Mouse (Mus musculus) E14TG2a.4 (cell line): ENCODE measurements around the gene Galnt7.

Experiments used
- H3K27me3 ChIP-seq: 2 replicates; pipeline ENCODE4 v1.6.1; 2014; ENCODE audit warnings: low read length, control low read depth; ENCODE audit not compliant: insufficient read depth
- H3K36me3 ChIP-seq: 2 replicates; pipeline ENCODE4 v1.6.1; 2014; ENCODE audit warnings: low read length, control low read depth; ENCODE audit not compliant: insufficient read depth
- H3K4me1 ChIP-seq: replicated peaks from 2 replicates; pipeline ENCODE4 v1.6.1; 2014; ENCODE audit warnings: low read depth, low read length, control low read depth
- H3K4me3 ChIP-seq: replicated peaks from 2 replicates; pipeline ENCODE4 v1.5.1; 2014; ENCODE audit warnings: mild to moderate bottlenecking, low read length
- H3K9me3 ChIP-seq: 2 replicates; pipeline ENCODE4 v1.6.1; 2014; ENCODE audit warnings: low read length, control low read depth
- CTCF ChIP-seq: conservative IDR thresholded peaks from 2 replicates; pipeline ENCODE4 v1.5.1; 2014; ENCODE audit warnings: low read length
- NANOG ChIP-seq: IDR thresholded peaks from 2 replicates; pipeline ENCODE4 v1.6.1; 2014; ENCODE audit warnings: borderline replicate concordance, low read length, mixed read lengths
- POU5F1 ChIP-seq: IDR thresholded peaks from 2 replicates; pipeline ENCODE4 v1.6.1; 2014; ENCODE audit warnings: low read length, borderline replicate concordance

Galnt7 gene

DNA sequence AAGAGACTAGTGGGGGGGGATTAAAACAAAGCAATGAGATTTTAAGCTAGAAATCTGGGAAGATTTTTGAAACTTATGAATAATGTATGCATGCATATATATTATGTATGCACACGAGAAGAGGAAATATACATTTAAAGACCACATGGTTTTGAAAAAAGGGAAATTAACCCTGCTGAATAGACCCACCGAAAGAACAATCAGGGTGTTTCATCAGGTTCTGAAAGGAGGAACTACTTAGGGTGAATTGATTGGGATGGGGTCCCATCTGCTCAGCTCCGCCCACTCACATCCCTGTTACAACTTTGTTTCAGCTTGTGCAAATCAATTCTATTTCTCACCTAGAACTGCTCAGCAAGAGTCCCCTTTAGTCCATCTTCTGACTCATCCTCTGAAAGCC, 57.0 kb downstream of the Galnt7 start:
- H3K9me3 ChIP-seq, result no peaks in the 10 kb centered on the region
- TF ChIP-seq CTCF (no peak), NANOG (no peak), POU5F1 (no peak)
- H3K4me3 ChIP-seq, result no peak overlapping the region
- H3K36me3 ChIP-seq, result no peaks in the 10 kb centered on the region
- peaks cover 54% of the 10 kb centered on the region for H3K4me1 ChIP-seq
- no peaks in the 10 kb centered on the region for H3K27me3 ChIP-seq

DNA sequence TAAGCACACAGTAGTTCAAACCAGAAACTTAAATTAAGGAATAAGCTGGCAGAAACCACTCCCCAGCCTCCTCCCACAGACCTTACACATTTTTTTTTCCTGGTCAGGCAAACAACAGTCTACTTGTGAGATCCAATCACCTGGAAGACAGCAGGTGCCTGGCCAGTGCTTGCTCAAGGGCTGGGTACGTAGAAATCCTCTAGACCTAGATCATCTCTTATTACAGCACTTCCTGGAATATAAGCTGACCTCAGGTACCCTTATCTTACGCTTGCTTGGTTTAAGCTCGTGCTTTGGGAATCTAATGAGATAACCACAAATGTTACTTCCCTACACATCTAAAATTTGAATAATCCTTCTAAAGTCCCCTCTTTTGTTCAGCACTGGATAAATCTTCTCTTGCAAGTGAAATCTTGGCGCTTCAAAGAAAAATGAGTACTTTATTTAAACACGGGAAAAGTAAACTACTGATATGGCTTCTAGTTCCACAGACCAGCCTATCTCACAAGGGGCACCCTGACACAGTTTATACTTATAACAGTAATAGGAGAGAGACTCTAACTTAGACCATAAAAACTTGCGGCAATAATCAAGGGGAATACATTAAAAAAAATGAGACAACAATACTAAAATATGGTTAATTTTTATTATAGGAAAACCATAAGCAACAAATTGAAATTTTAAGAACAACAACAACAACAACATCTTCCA, 58.5 kb downstream of the Galnt7 start:
- no peaks in the 10 kb centered on the region for H3K36me3 ChIP-seq
- H3K4me3 ChIP-seq, result no peak overlapping the region
- TF ChIP-seq CTCF, result no peak
- TF ChIP-seq POU5F1, result no peak
- no peak for TF ChIP-seq NANOG
- H3K4me1 ChIP-seq, result peaks cover 46% of the 10 kb centered on the region
- no peaks in the 10 kb centered on the region for H3K9me3 ChIP-seq
- no peaks in the 10 kb centered on the region for H3K27me3 ChIP-seq

DNA sequence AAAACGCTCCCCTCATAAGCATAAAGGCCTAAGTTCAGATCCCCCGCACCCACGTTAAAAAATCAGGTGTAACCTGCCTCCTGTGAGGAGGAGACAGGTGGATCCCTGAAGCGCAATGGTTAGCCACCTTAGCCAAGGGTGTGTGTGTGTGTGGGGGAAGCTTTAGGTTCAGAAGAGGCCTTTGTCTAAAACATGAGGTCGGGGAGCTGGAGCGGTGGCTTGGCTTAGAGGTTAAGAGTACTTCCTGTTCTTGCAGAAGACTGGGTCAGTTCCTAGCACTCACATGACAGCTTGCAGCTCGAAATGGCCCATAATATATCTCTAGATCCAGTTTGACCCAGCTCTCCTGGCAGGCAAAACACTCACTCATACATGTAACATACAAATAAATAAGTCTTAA, 60.2 kb downstream of the Galnt7 start:
- no peak for TF ChIP-seq NANOG
- no peak for TF ChIP-seq POU5F1
- no peak for TF ChIP-seq CTCF
- H3K27me3 ChIP-seq, result no peaks in the 10 kb centered on the region
- H3K36me3 ChIP-seq, result no peaks in the 10 kb centered on the region
- H3K4me1 ChIP-seq, result peaks cover 55% of the 10 kb centered on the region
- no peaks in the 10 kb centered on the region for H3K9me3 ChIP-seq
- H3K4me3 ChIP-seq, result 0 out of 2 replicates have a peak overlapping the region, but pooled peaks have one; percentile 23

DNA sequence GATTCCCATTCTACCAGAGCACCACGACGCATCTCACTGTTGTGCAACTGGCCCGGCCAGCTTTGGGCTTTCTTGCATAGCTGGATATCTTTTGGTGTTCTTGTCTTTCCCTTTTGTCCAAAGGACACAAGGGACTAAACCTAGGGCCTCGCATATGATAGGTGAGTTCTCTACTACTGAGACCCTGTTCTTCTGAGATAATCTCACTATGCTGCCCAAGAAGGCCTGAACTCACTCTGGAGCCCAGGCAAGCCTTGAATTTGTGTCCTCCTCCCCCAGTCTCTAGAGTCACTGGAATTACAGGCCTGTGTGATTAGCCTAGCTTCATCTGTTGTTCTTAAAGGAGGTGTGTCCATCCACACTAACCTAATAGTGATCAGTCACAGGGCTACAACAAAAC, 61.2 kb downstream of the Galnt7 start:
- Histone ChIP-seq H3K4me1 (peaks cover 58% of the 10 kb centered on the region), H3K9me3 (no peaks in the 10 kb centered on the region), H3K36me3 (no peaks in the 10 kb centered on the region), H3K4me3 (no peak overlapping the region), H3K27me3 (no peaks in the 10 kb centered on the region)
- TF ChIP-seq CTCF (no peak), POU5F1 (no peak), NANOG (no peak)

DNA sequence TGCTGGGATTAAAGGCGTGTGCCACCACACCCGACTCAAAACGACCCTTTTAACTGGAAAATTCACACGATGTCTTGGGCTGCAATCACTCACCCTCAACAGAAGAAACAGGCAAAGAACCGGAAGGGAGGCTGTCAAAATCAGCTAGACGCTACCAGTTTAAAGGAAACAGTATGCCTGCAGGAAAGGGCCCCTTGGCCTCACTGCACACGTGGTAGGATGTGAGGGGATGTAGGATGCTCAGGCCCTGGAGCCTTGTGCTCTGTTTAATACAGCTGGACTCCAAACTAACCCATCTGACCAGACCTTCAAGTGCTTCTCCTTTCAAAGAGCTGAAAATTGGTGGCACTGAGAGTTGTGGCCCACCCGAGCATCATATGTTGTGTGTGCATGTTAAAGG, 62.8 kb downstream of the Galnt7 start:
- TF ChIP-seq CTCF, result no peak
- no peak for TF ChIP-seq NANOG
- TF ChIP-seq POU5F1, result no peak
- H3K36me3 ChIP-seq, result no peaks in the 10 kb centered on the region
- H3K27me3 ChIP-seq, result no peaks in the 10 kb centered on the region
- peaks cover 57% of the 10 kb centered on the region for H3K4me1 ChIP-seq
- H3K9me3 ChIP-seq, result peaks cover under 1% of the 10 kb centered on the region; the same call in 1 of the 2 replicates
- no peak overlapping the region for H3K4me3 ChIP-seq

DNA sequence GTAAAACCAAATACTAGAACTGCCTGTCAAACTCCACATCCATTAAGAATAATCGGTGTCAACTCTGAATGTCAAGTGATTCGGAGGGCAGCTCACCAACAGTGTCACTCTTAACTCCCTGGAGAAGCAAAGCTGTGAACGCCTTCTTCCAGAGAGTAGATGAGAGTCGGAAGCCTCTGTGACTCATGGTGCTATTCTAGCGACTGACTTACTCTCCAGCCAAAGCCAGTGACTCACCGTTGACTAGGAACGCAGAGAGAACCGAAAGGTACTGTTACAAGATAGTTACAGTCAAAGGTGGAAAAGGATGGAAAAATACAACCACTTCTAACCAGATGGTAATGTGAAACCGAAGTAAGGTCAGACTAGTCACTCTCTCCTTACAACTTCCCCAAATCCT, 63.7 kb downstream of the Galnt7 start:
- H3K9me3 ChIP-seq, result peaks cover 8% of the 10 kb centered on the region
- peaks cover 55% of the 10 kb centered on the region for H3K4me1 ChIP-seq
- no peaks in the 10 kb centered on the region for H3K36me3 ChIP-seq
- no peak overlapping the region for H3K4me3 ChIP-seq
- TF ChIP-seq CTCF (no peak), NANOG (no peak), POU5F1 (no peak)
- H3K27me3 ChIP-seq, result no peaks in the 10 kb centered on the region

DNA sequence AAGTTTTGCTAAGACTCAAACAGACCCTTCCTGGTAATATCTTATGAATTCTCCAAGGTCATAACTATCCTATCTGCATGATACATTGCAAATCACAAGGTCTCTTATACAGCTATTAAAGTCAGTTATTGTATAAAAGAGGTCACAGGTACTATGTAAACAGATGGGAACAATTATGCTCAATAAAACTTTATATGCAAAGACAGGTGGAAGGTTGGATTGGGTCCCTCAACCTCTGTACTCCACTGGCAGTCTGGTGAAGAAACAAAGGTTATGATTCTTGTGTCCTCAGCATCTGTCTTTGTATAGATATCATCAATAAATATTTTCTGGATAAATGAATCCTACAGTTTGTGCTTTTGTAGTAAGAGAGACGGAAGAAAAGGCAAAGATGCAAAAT, 64.2 kb downstream of the Galnt7 start:
- H3K9me3 ChIP-seq, result peaks cover 13% of the 10 kb centered on the region
- TF ChIP-seq POU5F1 (no peak), CTCF (no peak), NANOG (no peak)
- H3K27me3 ChIP-seq, result no peaks in the 10 kb centered on the region
- no peak overlapping the region for H3K4me3 ChIP-seq
- no peaks in the 10 kb centered on the region for H3K36me3 ChIP-seq
- peaks cover 50% of the 10 kb centered on the region for H3K4me1 ChIP-seq

DNA sequence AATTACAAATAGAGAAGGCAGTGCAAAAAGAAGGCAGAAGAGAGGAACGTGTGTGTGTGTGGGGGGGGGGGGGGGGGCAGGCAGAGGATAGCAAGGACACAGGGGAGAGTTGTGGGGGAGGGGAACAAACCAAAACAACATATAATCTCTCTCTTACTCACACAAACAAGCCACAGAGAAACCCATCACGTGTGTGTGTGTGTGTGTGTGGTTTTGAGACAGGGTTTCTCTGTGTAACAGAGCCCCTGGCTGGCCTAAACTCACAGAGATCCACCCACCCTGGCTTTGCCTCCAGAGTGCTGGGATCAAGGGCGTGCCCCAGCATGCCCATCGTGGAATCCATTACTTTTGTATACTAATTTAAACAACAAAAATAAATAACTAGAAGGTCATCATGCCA, 66.2 kb downstream of the Galnt7 start:
- TF ChIP-seq NANOG, result no peak
- no peak for TF ChIP-seq POU5F1
- no peak for TF ChIP-seq CTCF

DNA sequence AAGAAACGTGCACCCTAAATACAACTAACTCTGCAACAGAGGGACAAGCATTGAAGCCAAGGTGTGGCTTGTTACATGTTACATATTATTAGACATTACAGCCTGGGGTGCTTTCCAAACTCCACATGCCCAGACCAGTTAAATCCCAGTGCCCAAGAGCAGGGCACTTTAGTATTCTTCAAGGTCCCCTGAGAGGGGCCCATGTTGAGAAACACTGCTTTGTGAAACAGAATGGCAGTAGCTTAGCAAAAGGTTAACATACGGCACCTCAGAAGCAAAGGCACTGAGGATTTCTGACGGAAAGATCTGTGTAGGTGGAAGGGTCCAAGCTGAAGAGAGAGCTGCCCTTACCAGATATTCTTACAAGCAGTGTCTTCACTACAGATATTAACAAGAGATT, 67.0 kb downstream of the Galnt7 start:
- Histone ChIP-seq H3K36me3 (no peaks in the 10 kb centered on the region), H3K27me3 (no peaks in the 10 kb centered on the region), H3K4me3 (no peak overlapping the region), H3K9me3 (peaks cover 13% of the 10 kb centered on the region), H3K4me1 (peaks cover 29% of the 10 kb centered on the region)
- TF ChIP-seq NANOG, result no peak
- no peak for TF ChIP-seq CTCF
- TF ChIP-seq POU5F1, result no peak

More for the DNA sequence above, 66.2 kb downstream of the Galnt7 start:
- H3K4me1 ChIP-seq, result peaks cover 31% of the 10 kb centered on the region
- H3K9me3 ChIP-seq, result peaks cover 13% of the 10 kb centered on the region
- H3K4me3 ChIP-seq, result no peak overlapping the region
- no peaks in the 10 kb centered on the region for H3K27me3 ChIP-seq
- no peaks in the 10 kb centered on the region for H3K36me3 ChIP-seq
